Mouse (Mus musculus) limb, embryonic 12.5 days (tissue): ENCODE results near the gene Prelid1. TPM values are rescaled to one million over a fixed set of nuclear protein-coding genes. Genes with fewer than 3 reads are reported as not detected.

Source experiments
- ATAC-seq: fragments of 200-750 bp; cut with Nextera tagmentation; 2 replicates; pipeline ENCODE4 v1.8.0; 2017; ENCODE audit warnings: low read depth, moderate TSS enrichment; ENCODE audit not compliant: insufficient number of reproducible peaks, insufficient read depth, low FRiP score, low TSS enrichment
- H3K27ac ChIP-seq: fragments of 300-500 bp; sonication (generic); 2 replicates; pipeline ENCODE4 v1.5.1; 2016; ENCODE audit warnings: mild to moderate bottlenecking, moderate library complexity
- H3K27me3 ChIP-seq: fragments of 300-500 bp; sonication (generic); 2 replicates; pipeline ENCODE4 v1.6.1; 2016; ENCODE audit warnings: mild to moderate bottlenecking, moderate library complexity
- H3K36me3 ChIP-seq: fragments of 300-500 bp; sonication (generic); 2 replicates; pipeline ENCODE4 v1.6.1; 2016; ENCODE audit warnings: mild to moderate bottlenecking, moderate library complexity
- H3K4me1 ChIP-seq: fragments of 300-500 bp; sonication (generic); replicated peaks from 2 replicates; pipeline ENCODE4 v1.6.1; 2016
- H3K4me2 ChIP-seq: fragments of 300-500 bp; sonication (generic); 2 replicates; pipeline ENCODE4 v1.6.1; 2016; ENCODE audit warnings: mild to moderate bottlenecking, moderate library complexity
- H3K4me3 ChIP-seq: fragments of 300-500 bp; sonication (generic); replicated peaks from 2 replicates; pipeline ENCODE4 v1.5.1; 2016; ENCODE audit warnings: mild to moderate bottlenecking
- H3K9ac ChIP-seq: fragments of 300-500 bp; sonication (generic); replicated peaks from 2 replicates; pipeline ENCODE4 v1.6.1; 2016; ENCODE audit warnings: mild to moderate bottlenecking, moderate library complexity
- H3K9me3 ChIP-seq: fragments of 300-500 bp; sonication (generic); 2 replicates; pipeline ENCODE4 v1.6.1; 2016; ENCODE audit warnings: mild to moderate bottlenecking, moderate library complexity
- WGBS: fragments of 180-500 bp; shearing (Covaris S2); methylation state at CpG from one replicate; pipeline ENCODE4 v1.1.7; 2016; 5-methylcytosine and 5-hydroxymethylcytosine counted together
- polyA plus RNA-seq: library from polyadenylated mRNA; unstranded; fragments of >200 nt; fragmentation: Nextera tagmentation; extraction: Ambion mirVana; gene quantifications from 2 replicates; pipeline ENCODE4 v1.2.1, GENCODE M21; 2016

The Prelid1 gene
- polyA plus RNA-seq, 1 experiment from 2014 or later = 370 TPM

- no peak within 1 kb of the TSS for H3K27ac ChIP-seq
- no peak; the same call in 1 of the 2 replicates for ATAC-seq
- no peak within 1 kb of the TSS for H3K4me3 ChIP-seq
- peaks cover 50% of the 10 kb centered on the region for H3K27me3 ChIP-seq
- no peak within 1 kb of the TSS for H3K9ac ChIP-seq
- H3K4me1 ChIP-seq = no peaks in the 10 kb centered on the region
- H3K4me2 ChIP-seq = no peak within 1 kb of the TSS
- H3K36me3 ChIP-seq = no peaks in the 10 kb centered on the region
- H3K9me3 ChIP-seq = no peaks in the 10 kb centered on the region
- 63% methylated on average over 13 of the region's 13 CpGs for WGBS
These were observed 49.3 kb downstream of the Prelid1 start, which contains the start of gene Rgs14 for GRCm38 (mm10) chr13:55369531-55370114. TSS of gene Rgs14 (plus strand) at chr13:55369732.

DNA sequence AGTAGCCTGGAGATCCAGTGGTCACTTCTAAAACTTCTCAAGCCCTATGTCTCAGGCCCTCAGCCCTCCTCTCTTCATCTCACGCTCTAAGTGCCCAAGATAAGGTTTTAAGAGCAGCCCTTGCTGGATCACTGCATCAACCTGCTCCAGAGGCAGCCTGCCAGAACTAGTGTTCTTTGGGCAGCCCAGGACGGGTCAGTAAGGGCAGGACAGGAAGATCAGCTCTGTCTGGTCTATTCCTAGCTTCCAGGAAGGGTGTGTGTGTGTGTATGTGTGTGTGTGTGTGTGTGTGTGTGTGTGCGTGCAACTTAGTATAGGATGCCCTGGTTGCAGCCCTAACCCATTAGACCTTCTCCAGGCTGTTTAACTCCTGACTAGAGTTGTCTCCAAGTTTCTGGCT is 49.9 kb downstream of the Prelid1 start:
- WGBS = 59% methylated on average over 3 of the region's 3 CpGs
- H3K4me3 ChIP-seq = no peak overlapping the region
- H3K4me1 ChIP-seq = no peaks in the 10 kb centered on the region
- H3K4me2 ChIP-seq = no peak overlapping the region
- H3K27ac ChIP-seq = no peak overlapping the region
- peaks cover 56% of the 10 kb centered on the region for H3K27me3 ChIP-seq
- ATAC-seq = no peak
- no peaks in the 10 kb centered on the region for H3K36me3 ChIP-seq
- H3K9ac ChIP-seq = no peak overlapping the region
- H3K9me3 ChIP-seq = no peaks in the 10 kb centered on the region

DNA sequence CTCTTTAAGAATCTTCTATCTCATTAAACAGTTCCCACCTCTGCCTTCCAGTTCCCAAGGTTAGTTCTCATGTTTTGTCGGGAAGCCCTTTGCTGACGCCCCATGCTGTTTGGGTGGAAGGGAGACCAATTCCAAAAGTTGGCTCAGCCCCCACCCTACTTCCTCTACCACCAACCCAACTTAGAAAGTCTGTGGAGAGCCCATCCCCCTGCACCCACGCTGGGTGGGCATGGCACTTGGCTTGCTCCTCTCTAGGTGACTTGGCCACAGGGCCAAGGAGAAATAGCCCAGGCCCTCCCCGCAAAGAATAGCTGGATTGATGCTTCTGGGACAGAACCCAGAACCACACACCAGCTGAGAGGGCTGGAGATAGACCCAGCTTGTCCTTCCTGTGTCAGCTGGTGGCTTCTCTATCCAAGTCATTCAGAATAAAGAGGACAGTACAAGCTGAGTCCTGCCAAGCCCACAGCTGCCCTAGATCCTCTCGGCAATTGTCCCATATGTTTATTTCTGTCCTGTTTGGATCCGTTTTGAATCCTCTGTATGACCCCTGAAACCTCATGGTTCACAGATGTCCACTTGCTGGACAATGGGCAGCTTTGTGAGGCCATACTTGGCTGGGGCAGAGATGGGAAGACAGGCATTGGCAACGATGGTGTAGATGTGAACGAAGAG is 50.8 kb downstream of the Prelid1 start:
- Histone ChIP-seq H3K27ac (no peak overlapping the region), H3K4me1 (no peaks in the 10 kb centered on the region), H3K4me2 (no peak overlapping the region), H3K4me3 (no peak overlapping the region), H3K27me3 (peaks cover 64% of the 10 kb centered on the region), H3K9me3 (no peaks in the 10 kb centered on the region), H3K9ac (no peak overlapping the region), H3K36me3 (no peaks in the 10 kb centered on the region)
- 68% methylated on average over 8 of the region's 8 CpGs for WGBS
- no peak for ATAC-seq

DNA sequence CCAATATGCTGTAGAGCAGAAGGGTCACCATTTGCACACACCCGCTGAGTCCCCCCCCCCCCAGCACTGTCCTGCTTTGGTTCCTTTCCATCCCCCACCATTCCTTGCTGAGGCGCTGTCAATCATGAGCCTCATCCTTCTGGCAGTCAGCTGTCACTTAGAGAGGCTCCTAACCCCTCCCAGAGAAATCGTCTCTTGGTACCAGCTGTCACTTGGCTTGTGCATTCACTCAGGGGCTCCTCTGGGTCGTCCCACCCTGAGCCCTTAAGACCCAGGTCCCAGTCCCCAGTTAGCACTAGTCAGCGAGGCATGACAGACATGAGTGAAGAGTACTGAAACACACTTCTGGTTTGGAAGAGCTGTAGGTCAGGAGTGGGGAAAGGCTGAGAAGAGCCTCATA is 51.4 kb downstream of the Prelid1 start:
- no peak overlapping the region for H3K27ac ChIP-seq
- no peaks in the 10 kb centered on the region for H3K4me1 ChIP-seq
- no peaks in the 10 kb centered on the region for H3K9me3 ChIP-seq
- 57% methylated on average over 5 of the region's 5 CpGs for WGBS
- H3K36me3 ChIP-seq = no peaks in the 10 kb centered on the region
- H3K4me3 ChIP-seq = no peak overlapping the region
- H3K9ac ChIP-seq = no peak overlapping the region
- ATAC-seq = no peak
- H3K4me2 ChIP-seq = no peak overlapping the region
- peaks cover 68% of the 10 kb centered on the region for H3K27me3 ChIP-seq

GRCm38 (mm10) chr13:55374206-55374924 is 54.1 kb downstream of the Prelid1 start:
- Histone ChIP-seq H3K4me2 (no peak overlapping the region), H3K27ac (no peak overlapping the region), H3K9ac (no peak overlapping the region), H3K9me3 (no peaks in the 10 kb centered on the region), H3K4me3 (no peak overlapping the region), H3K36me3 (no peaks in the 10 kb centered on the region), H3K4me1 (peaks cover 7% of the 10 kb centered on the region; the same call in 1 of the 2 replicates), H3K27me3 (peaks cover 87% of the 10 kb centered on the region)
- 49% methylated on average over 6 of the region's 6 CpGs for WGBS
- ATAC-seq = no peak

Other genes starting within 250 kb of the Prelid1 start
- 30.1 TPM in 2 replicates for gene Uimc1, start 220.2 kb upstream of the Prelid1 start, polyA plus RNA-seq
- 27.5 and 27.7 TPM in 2 replicates for gene Zfp346, start 215.2 kb upstream of the Prelid1 start, polyA plus RNA-seq
- not detected in 2 replicates for gene Gm17617, start 187.0 kb upstream of the Prelid1 start, polyA plus RNA-seq
- gene Fgfr4, start 167.9 kb upstream of the Prelid1 start, polyA plus RNA-seq = 6.1 and 7.4 TPM in 2 replicates
- 81.3 and 91.8 TPM in 2 replicates for gene Nsd1, start 110.7 kb upstream of the Prelid1 start, polyA plus RNA-seq
- 108 and 109 TPM in 2 replicates for gene Rab24, start 1.4 kb downstream of the Prelid1 start, polyA plus RNA-seq
- gene Mxd3, start 9.3 kb downstream of the Prelid1 start, polyA plus RNA-seq = 33.7 and 34.9 TPM in 2 replicates
- 92.9 and 99.8 TPM in 2 replicates for gene Lman2, start 42.3 kb downstream of the Prelid1 start, polyA plus RNA-seq
- gene Rgs14, start 49.2 kb downstream of the Prelid1 start, polyA plus RNA-seq = 0.82 and 1.2 TPM in 2 replicates
- not detected in 2 replicates for gene Slc34a1, start 77.7 kb downstream of the Prelid1 start, polyA plus RNA-seq
- not detected in 2 replicates for gene Pfn3, start 94.7 kb downstream of the Prelid1 start, polyA plus RNA-seq
- gene F12, start 106.3 kb downstream of the Prelid1 start, polyA plus RNA-seq = 0.18 TPM in 1 of 2 replicates, not detected in the other
- gene Grk6, start 124.6 kb downstream of the Prelid1 start, polyA plus RNA-seq = 66.6 and 69.1 TPM in 2 replicates
- 0.67 and 1.1 TPM in 2 replicates for gene Prr7, start 143.8 kb downstream of the Prelid1 start, polyA plus RNA-seq
- gene Dbn1, start 167.6 kb downstream of the Prelid1 start, polyA plus RNA-seq = 361 and 375 TPM in 2 replicates
- 154 and 158 TPM in 2 replicates for gene Pdlim7, start 193.2 kb downstream of the Prelid1 start, polyA plus RNA-seq
- gene Dok3, start 208.8 kb downstream of the Prelid1 start, polyA plus RNA-seq = 2.4 and 2.7 TPM in 2 replicates
- gene Ddx41, start 216.2 kb downstream of the Prelid1 start, polyA plus RNA-seq = 77.3 and 80.1 TPM in 2 replicates